ENCODE assay signal across 8 mouse cellular contexts in the genomic region with DNA sequence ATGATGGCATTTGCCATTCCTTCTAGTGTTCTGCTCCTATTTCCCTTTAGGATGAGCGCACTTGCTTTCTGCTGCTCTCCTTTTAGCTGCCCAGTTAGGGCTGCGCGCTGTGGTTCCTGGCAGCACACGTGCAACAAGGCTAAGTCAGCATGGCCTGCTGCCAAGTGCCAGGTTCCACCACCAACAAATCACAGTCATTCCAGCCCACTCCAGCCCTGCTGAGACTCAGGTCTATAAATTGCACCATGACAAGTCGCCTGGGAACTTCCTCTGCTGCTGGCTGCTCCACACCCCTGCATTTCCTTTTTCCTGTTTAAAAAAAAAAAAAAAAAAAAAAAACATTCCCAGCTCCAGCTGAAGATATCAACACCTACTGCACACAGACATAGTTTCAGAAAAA.
A peak's percentile ranks its signal among the peaks of the same experiment; 100 is the strongest.
DNase-seq lines count a peak whose midpoint lies in the region; ATAC-seq lines count a peak whose summit lies in the region.

No protein-coding gene starts in this region.

- WGBS in embryonic facial prominence, embryonic 10.5 days = 70% methylated on average over 5 of the region's 5 CpGs
- WGBS in heart, embryonic 10.5 days = 44% methylated on average over 5 of the region's 5 CpGs
- WGBS in kidney, embryonic 14.5 days = 39% methylated on average over 5 of the region's 5 CpGs

- no peak for ATAC-seq in megakaryocyte, adult 5-6 weeks (ENCODE audit: poor library complexity, severe bottlenecking)
- peak; percentile 83 for ATAC-seq in kidney, embryonic 14.5 days (ENCODE audit: low FRiP score, low TSS enrichment)

- no peak overlapping the region for H3K4me2 ChIP-seq in kidney, embryonic 14.5 days (replicated peaks; ENCODE audit: low read depth, low read length)

- no peak overlapping the region for H3K9ac ChIP-seq in kidney, embryonic 14.5 days (ENCODE audit: low read depth, low read length)

- peak overlapping the region; percentile 18 for H3K4me3 ChIP-seq in megakaryocyte, embryonic 14.5 days (replicated peaks)
- no peak overlapping the region for H3K4me3 ChIP-seq in embryonic facial prominence, embryonic 10.5 days
- H3K4me3 ChIP-seq in heart, embryonic 10.5 days = no peak overlapping the region
- no peak overlapping the region for H3K4me3 ChIP-seq in kidney, embryonic 14.5 days (ENCODE audit: low read length)

- H3K36me3 ChIP-seq in megakaryocyte, embryonic 14.5 days (replicated peaks; ENCODE audit: low read length) = no peaks in the 10 kb centered on the region
- H3K36me3 ChIP-seq in embryonic facial prominence, embryonic 10.5 days (replicated peaks) = no peaks in the 10 kb centered on the region
- H3K36me3 ChIP-seq in heart, embryonic 10.5 days = no peaks in the 10 kb centered on the region
- H3K36me3 ChIP-seq in kidney, embryonic 14.5 days (ENCODE audit: control insufficient read depth, insufficient read depth, low read length) = no peaks in the 10 kb centered on the region

- H3K4me1 ChIP-seq in megakaryocyte, embryonic 14.5 days = peaks cover 4% of the 10 kb centered on the region
- H3K4me1 ChIP-seq in embryonic facial prominence, embryonic 10.5 days = peaks cover 26% of the 10 kb centered on the region
- H3K4me1 ChIP-seq in heart, embryonic 10.5 days = peaks cover 23% of the 10 kb centered on the region
- peaks cover 16% of the 10 kb centered on the region for H3K4me1 ChIP-seq in kidney, embryonic 14.5 days (ENCODE audit: control insufficient read depth, insufficient read depth, low read length)

- peaks cover 4% of the 10 kb centered on the region; the same call in 1 of the 2 replicates for H3K9me3 ChIP-seq in megakaryocyte, embryonic 14.5 days
- no peaks in the 10 kb centered on the region for H3K9me3 ChIP-seq in embryonic facial prominence, embryonic 10.5 days
- H3K9me3 ChIP-seq in heart, embryonic 10.5 days = no peaks in the 10 kb centered on the region
- no peaks in the 10 kb centered on the region for H3K9me3 ChIP-seq in kidney, embryonic 14.5 days (ENCODE audit: control insufficient read depth, low read length)

- H3K27ac ChIP-seq in embryonic facial prominence, embryonic 10.5 days (replicated peaks) = peak overlapping the region; percentile 66
- H3K27ac ChIP-seq in heart, embryonic 10.5 days = peak overlapping the region; percentile 79
- H3K27ac ChIP-seq in kidney, embryonic 14.5 days (ENCODE audit: low read depth, low read length) = peak overlapping the region; percentile 63; the same call in 1 of the 2 replicates

- peak; percentile 42 for DNase-seq in embryonic facial prominence, embryonic 10.5 days (ENCODE audit: low spot score)
- DNase-seq in heart, embryonic 10.5 days (ENCODE audit: low spot score) = peak; percentile 89
- DNase-seq in liver = peak; percentile 40
- peak; percentile 53 for DNase-seq in ovary, adult 18-20 months (ENCODE audit: low spot score)
- no peak for DNase-seq in natural killer cell, adult 2 months (ENCODE audit: low spot score in 2 of 2)

- peaks cover 21% of the 10 kb centered on the region for H3K27me3 ChIP-seq in megakaryocyte, embryonic 14.5 days (replicated peaks)
- H3K27me3 ChIP-seq in embryonic facial prominence, embryonic 10.5 days (replicated peaks; ENCODE audit: low read depth, poor library complexity, severe bottlenecking) = no peaks in the 10 kb centered on the region
- no peaks in the 10 kb centered on the region for H3K27me3 ChIP-seq in heart, embryonic 10.5 days (ENCODE audit: insufficient read depth, poor library complexity, severe bottlenecking)
- no peaks in the 10 kb centered on the region for H3K27me3 ChIP-seq in kidney, embryonic 14.5 days (ENCODE audit: control insufficient read depth, insufficient read depth, low read length)

Comparison
In these comparisons a context has a peak if more than half of its experiments do, and no peak if none do; other contexts are left out.
1. DNase-seq: peak in embryonic facial prominence, embryonic 10.5 days (single experiment), heart, embryonic 10.5 days (single experiment), liver (single experiment) and ovary, adult 18-20 months (single experiment); none in natural killer cell, adult 2 months (0 of 2).
2. Peak in every context shown above with its lines, with median percentiles within 50 percentile points of each other: H3K27ac ChIP-seq.